Mouse (Mus musculus) v-Abl transformed pro-B cells (cell line): ENCODE data around the gene 4930447F04Rik.

Experiments
- in situ Hi-C, 2 experiments: fragments of 400-800 bp; cut with MboI; formaldehyde crosslinking; loops; one replicate each; pipeline ENCODE4 v1.15.1; 2025; ENCODE audit not compliant: unreplicated experiment in 2 of 2

The 4930447F04Rik gene

DNA sequence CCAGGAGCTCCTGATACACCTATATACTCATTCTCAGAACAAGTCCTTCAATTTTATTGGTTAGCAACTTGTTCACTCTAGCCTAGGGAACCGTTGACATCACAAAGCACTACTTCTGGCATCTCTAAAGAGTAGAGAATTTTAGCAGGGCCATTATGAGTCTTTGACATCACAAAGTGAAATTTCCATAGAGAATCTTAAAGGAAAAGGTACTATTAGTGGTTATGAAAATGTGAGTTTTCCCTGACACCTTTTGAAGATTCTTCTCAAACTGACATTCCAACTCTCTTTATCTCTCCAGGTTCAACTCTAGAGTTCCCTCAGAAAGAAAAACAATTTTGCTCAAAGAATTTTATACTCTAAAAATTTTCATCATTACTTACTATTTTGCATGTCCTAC lies at the start of gene 4930447F04Rik:
TSS of gene 4930447F04Rik (minus strand) at position 101 of the 400 bp plus-strand sequence.
- in situ Hi-C loops = no loop called here
